Mouse (Mus musculus): ENCODE results near the gene Fanca.

DNA sequence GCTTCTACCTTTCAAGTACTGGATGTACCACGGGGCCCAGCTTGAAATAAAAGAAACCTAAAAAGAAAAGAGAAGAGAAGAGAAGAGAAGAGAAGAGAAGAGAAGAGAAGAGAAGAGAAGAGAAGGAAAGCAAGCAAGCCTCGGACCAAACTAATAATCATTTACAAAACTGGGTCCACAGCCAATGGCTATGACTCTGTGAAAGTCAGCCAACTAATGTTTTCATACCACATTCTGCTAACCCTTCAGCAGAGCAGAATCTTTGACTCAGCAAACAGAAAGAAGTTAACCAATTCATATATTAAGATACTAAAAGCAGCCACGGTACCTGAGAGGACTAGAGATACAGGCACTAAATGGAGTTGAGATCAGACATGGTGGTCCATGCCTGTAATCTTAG lies 26.1 kb downstream of the Fanca start:
- TF ChIP-seq CTCF (conservative IDR thresholded peaks at IDR 0.05; ENCODE audit: low read length) (no peak), NANOG (IDR thresholded peaks at IDR 0.05; ENCODE audit: borderline replicate concordance, low read length) (no peak), POU5F1 (IDR thresholded peaks at IDR 0.05; ENCODE audit: borderline replicate concordance, low read length) (no peak)

Measured in E14TG2a.4 (cell line).